Mouse (Mus musculus): ENCODE measurements at regions not wholly inside any gene's neighbourhood (a gene's known extent, or its start where the extent isn't known, plus 50 kb on each side); places are given as distances from the start of the nearest gene placed in this dataset.

DNA sequence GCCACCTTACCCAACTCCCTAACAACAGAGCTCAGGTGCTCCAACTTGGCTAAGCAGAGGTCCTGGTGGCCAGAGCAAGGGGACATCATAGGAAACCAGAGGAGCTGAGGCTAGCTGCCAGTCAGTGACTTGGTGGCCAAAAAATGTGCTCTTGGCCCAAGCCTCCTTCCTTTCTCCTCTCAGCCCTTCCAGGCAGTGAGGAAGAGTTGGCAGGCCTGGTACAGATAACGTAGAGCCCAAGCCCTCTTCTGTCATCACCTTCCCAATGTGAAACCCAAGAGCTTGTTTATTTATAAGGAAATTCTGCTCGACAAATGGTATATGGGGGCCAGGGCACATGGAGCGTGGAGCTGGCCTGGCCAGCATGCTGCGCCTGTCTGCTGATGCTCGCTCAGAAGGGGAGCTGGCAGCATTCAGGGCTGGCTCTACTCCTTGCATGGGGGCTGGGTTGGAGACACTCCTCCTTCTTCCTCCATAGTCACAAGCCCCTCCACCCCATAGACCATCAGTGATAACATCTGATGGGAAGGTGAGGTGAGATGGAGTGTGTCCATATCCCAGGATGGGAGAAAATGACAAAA is 156.1 kb downstream of the Fgf18 start:
- TF ChIP-seq POLR2A (IDR thresholded peaks at IDR 0.05; ENCODE audit: control insufficient read depth, low read depth, low read length): no peak
- no peak for TF ChIP-seq CTCF (IDR thresholded peaks at IDR 0.05; ENCODE audit: control insufficient read depth, insufficient read depth, insufficient replicate concordance, low read depth, low read length)
